Mouse (Mus musculus): Measurements from ENCODE around the gene Chst14.

The Chst14 gene

DNA sequence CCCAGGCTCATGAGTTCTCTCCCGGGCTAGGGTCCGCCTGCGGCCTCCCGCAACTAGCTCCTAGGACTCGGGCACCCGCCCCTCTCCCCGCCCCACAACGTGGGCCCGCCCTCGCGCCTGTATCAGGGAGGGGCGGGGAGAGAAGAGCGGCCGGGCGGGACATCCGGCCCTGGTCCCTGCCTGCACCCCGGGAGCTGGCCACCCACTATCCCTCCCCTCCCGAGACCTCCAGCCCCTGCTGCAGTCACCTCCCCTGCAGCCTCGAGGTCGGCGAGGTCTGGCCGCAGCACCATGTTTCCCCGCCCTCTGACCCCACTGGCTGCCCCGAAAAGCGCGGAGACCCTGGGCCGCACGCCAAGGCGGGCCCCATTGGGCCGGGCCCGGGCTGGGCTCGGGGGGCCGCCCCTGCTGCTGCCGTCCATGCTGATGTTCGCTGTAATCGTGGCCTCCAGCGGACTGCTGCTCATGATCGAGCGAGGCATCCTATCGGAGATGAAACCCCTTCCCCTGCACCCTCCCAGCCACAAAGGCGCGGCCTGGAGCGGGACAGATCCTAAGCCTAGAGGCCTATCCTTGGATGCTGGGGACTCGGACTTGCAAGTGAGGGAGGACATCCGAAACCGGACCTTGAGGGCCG, at the start of gene Chst14:
Gene Chst14 (plus strand): TSS at position 136 of the 637 bp plus-strand sequence.
- DNase-seq = peak; percentile 58

DNA sequence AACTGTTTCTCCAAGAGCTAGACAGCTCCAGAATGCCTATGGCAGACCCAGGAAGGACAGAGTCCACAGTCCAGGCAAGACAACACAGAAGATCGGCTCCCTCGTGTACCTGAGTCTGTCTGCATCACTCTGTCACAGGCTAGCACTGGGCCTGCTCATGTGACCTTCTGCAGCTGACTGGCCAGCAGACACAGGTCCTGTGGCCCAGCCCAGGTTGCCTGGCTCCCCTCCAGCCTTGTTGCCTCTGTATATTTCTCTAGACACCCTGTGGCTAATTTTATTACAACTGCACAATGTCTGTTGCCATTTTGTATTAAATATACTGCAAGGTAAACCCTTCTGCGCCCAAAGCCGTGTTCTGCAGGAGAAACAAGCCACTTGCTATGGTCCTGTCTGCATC, 45.3 kb upstream of the Chst14 start:
- no peak for DNase-seq

DNA sequence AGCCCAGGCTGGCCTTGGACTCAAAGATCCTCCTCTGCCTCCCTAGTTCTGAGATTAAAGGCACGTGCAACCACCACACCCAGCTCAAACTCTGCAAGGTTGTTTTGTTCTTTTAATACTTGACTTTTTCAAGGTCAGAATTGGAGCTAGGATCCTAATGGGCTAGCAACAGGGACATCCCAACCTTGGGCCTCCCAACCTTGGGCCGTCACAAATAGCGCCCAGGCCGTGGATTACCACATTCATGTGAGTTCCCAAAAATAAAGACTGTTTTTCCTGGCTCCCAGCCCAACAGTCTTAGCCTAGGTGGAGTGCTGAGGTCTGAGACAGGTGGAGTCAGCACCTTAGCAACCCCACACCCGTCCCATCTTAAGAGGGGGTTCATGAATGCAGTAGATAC, 44.3 kb upstream of the Chst14 start:
- DNase-seq = no peak

DNA sequence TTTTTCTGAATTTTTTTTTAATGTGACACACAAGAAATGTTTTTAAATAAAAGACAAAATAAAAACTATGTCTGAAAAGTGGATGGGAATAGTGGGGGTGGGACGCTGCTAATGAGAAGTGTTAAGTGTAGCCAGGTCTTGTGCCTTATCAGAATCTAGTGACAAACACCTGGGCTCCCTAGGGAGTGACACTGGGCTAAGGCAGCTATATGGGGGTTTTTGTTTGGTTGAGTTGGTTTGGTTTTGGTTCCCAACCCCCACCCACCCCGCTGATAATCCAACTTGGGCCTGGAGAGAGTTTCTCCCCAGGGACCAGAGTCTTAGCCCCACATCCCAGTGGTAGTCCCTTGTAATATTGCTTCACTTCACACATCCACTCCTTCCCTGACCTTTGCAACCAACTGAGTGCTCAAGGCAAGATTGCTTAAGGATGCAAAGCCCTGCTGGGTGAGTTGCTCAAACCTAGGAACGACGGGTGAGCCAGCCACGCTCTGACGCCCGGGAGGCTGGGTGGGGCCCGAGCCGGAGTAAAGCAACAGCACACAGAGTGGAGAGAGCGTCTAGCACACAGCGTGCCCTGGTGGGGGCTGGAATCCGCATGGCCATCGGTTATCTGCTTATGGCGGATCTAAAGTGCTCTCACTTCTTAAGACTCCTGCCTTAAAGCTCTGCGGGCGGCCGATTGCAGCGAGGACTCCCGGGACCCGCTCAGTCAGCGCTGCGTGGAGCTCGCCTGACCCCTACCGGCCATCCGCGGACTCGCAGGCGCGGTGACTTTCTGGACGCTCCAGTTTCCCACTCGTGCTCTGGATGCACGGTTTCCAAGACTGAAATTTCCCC, 43.2 kb upstream of the Chst14 start:
- peak; percentile 81 for DNase-seq

DNA sequence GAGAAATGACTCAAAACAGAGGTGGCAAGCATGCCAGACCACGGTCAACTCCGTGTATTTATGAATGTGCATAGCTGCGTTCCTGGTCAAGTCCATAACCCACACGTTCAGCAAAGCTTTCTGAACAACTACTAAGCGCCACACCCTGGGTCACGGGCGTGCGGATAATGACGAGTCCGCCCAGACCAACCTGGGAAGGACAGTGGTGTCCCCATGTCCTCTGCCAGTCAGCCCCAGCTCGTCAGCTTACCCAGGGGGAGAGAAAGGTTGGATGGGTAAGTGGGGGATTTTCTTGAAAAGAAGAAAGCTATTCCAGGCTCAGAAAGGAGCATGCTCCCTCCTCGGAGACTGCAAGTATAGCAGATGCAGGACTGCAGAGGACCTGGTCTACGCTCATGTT, 38.9 kb upstream of the Chst14 start:
- no peak for DNase-seq

DNA sequence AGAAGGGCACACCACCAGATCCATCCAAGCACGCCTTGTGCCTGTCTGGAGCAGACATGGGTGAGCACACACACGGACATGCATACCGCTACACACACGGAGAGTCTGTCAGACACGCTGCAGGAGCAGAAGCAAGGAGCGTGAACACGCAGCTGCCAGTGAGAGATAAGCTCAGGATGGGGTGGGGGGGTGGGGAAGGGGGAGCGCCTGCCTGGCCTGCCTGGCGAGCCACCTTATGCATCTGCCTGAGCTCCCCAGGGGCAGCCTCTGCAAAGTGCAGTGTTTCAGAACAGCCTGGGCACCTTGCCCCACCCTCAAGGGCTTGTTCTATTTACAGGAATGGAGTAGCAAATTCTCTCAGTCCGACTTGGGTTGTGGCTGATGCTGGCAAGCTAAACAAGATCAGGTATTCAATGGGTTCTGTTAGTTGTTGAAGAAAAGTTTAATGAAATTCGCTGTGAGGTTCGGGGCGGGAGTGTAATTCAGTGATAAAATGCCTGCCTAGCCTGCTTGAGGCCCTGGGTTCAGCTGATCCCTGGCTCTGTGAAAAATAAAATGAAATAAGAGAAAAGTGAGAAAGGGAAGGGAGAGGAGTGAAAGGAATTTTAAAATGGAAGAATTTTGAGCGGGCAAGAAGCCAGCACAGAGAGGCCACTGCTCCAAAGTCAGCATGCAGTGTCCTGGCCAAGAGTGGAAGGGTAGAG, 38.3 kb upstream of the Chst14 start:
- no peak for DNase-seq

DNA sequence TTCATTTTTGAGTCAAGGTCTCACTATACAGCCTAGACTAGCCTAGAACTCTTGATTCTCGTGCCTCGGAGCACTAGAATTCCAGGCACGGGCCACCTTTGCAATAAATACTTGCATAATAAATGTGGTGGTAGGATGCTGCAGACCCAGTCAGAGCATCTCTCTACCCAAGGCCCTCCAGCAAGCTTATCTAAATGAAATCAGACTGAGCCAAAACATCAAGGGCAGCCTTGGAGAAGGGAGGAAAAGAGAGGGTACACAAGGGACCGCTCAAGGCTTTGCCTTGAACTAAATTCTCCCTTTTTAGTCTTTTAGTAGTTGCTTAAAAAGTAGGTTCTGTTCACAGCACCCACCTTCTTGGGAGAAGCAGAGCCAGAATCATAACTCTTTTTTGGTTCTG, 35.1 kb upstream of the Chst14 start:
- DNase-seq = no peak

DNA sequence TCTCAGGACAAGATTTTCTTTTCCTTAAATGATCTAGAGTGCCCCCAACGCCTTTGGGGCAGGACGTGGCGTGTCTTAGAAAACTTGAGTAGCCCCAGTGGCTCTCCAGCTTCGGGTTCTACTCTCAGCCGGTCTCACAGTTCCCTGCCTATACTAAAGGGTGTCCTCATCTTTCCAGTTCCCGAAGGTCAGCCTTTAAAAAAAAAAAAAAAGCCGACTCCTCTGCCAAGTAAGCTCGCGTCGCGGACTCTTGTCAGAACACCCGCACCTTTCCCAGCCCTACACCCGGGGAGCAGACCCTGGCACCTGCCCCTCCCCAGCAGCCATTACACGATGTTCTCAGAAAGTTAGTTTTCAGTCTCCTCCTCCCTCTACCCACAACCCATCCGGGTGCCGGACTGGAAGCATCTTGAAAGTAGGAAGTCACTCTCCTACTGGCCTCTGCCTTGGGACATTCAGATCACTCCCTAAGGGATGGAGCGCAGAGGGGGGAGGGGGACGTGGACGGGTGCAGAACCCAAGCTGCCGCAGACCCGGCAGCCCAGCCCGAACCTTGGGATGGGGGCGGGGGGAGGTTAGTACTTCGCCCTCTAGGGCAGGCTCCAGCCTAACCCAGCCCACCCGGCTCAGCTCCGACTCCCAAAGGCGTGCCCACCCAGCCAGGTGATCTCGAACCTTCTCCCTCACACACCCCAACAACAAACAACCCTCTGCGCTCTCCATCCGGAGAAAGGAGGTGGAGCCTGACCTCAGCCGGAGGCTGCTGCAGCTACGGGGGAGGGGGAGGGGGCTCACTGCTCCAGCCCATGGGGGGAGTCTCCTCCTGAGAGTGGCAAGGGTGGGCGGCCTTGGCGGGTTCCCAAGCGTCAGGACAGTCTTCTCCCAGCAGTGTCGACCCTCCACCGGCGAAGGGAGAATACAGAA, 30.0 kb upstream of the Chst14 start:
- peak; percentile 57 for DNase-seq

DNA sequence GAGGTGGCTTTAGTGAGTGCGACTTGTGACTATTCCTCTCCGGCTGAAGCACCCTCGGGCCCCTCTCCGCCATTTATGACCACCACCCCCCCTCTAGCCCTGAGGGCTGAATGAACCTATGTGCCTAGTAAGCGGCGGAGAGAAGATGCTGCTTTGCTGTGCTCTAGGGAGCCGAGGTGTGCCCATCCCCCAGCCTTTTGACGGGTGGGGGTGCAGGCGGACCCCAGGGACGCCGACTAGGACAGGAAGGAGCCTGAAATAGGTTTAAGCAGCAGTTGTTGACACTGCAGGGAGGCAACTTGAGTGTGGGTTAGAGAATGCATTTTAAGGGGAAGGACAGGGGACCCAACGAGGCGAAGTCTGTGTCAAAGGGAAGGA, 29.4 kb upstream of the Chst14 start:
- DNase-seq = no peak

DNA sequence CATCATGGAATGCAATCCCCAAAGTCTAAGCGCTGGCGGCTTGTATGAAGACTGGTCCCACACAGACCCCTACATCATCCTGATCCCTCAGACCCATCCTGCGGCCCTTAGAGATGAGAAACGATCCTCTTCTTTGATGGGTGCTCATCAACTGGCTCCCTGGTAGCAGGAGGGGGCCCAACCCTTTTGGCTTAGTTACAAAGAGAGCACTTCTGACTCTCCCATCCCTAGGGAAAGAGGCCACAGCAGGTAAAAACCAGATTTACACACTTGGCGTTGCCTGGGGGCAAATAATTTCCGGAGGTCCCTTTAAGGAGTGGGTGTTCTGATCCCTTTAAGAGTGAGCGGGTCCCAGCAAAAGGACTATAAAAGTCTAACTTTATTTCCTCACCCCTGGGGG, 28.9 kb upstream of the Chst14 start:
- peak; percentile 24 for DNase-seq

DNA sequence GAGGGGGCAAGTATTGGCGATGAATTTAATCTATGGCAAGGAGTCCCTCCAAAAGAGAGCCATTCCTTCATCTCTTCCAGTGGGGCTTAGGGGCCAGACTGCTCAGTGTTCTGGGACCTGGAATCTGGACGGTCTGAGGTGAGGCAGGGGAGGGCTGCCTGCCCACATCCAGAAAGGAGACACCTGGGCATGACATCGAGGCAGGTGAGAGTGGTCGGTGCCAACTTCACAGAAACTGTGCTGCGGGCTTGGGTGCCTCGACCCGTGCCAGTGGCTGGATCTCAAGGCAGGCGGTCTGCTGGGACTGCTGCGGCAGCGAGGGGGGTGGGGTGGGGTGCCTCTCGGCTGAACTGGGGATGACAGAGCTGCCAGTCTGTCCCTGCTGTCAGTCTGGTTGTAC, 28.5 kb upstream of the Chst14 start:
- DNase-seq = peak; percentile 26

DNA sequence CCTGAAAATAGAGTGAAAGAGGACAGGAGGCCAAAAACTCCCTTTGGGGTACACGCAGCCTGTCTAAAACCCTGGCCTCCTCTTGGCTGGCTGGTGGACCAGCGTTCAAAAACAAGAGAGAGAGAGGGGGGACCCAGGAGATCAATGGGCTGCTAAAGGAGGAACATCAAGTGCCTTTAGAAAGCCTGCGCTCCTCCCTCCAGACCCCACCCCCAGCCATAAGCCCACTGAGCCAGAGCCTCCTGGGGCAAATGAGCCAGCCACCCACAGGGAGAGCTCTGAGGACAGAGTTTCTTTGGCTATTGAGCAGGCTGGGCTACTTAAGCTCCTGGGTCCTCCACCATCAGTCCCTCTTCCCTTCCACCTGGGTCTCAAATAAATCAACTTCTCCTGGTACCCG, 27.5 kb upstream of the Chst14 start:
- no peak for DNase-seq

DNA sequence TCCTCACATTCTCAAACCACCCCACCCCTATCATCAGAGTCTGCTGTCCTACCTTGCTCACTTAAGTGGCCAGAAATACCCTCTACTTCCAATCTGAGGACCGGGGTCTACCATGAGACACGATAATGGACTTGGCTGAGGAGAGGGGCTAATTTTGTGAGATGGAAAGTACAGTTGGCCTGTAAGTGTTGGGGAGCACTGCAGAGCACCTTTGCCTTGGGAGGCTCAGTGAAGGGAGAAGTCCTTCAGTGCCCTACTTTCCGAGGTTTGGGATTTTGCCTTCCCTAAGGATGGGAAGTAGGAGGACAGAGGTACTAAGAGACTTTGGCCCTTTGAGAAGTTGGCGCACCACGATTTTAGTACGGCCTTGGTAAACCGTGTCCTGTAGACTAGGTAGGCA, 27.0 kb upstream of the Chst14 start:
- no peak for DNase-seq

DNA sequence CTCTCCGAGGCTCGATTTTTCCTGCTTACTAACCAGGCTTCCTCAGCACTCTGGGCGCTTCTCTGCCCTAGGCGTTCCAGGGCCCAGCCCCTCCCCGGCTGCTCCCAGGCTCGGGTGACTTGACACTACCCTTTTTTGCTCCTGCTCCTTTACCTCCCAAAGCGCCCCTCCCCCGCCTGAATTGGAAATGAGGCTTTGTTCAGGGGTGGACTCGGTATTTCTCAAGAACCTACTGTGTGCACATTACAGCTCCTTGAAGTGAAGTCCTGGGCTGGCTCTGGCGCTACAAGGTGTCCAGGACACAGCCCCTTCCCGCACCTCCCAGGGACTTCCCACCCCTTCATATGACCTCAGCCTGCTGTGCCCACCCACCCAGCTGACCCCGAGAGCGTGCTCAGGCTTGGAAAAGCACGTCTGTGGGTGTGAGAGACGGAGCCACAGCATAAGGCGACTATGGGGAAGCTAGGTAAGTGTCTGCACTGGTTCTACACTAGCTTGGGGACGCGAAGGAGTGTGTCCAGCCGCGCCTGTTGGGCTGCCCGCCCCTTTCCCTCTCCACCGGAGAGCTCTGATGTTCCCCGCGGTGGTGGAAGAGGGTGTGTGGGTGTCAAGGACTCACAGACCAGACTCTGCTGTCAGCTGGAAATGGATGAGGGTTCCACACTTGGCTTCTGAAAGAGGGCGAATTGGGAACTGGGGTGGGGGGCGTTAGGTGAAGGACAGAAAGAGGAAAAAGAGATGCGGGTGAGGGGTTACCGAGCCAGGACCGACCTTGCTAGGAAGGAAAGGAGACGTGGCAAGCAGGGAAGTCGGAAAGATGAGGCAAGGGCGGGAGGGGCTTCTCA, 26.1 kb upstream of the Chst14 start, which contains the start of gene Bahd1:
Gene Bahd1 (plus strand): TSS at position 397 of the 845 bp plus-strand sequence.
- DNase-seq = peak; percentile 45

DNA sequence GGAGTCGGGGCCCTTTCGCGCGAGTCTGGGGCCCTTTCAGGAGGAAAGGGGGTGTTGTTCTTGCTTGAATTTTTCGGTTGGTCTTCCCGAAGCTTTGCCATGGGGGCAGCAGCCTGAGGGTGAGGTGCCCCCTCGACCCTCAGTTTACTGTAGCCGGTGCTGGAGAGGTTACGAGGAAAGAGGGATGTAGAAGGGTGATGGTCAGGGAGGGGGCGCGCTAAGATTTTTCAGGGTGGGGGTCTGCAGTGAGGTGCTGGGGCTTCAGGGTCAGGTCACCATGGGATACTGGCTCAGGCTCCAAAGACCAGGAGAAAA, 25.5 kb upstream of the Chst14 start:
- DNase-seq = no peak

DNA sequence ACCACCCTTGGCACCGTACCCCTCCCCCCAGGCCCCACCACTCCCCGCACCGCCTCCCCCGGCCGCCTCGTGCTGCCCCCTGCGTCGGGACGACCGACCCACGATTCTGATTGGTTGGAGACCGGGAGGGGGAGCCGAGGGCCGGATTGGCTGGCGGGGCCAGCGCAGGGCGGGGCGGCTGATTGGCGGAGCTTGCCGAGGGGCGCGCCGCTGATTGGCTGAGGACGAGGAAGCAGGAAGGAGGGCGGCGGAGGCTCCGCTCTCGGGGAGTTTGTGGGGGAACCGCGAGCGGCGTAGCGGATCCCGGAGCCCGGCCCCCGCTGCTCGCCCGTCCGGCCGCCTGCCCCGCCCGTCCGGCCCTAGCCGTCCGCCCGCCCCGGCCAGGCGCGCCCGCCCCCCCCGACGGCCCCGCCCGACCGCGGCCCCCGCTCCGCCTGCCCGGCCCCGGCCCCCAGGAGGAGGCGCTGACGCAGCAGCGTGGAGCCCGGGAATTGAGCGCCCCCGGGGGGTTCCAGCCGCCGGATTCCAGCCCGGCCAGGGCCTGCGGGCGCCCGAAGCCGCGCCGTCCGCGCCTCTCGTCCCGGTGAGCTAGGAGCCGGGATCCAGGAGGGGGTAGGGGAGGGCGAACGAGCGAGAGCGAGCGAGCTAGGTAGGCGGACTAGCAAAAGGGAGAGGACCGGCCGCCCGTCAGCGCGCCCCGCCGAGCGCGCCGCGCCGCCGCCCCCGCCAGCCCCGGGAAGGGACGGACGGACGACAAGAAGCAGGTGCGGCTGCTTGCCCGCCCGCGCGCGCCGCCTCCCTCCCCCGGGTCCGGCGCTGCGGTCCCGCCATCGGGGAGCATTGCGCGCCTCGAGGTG, 24.9 kb upstream of the Chst14 start:
- peak; percentile 98 for DNase-seq

DNA sequence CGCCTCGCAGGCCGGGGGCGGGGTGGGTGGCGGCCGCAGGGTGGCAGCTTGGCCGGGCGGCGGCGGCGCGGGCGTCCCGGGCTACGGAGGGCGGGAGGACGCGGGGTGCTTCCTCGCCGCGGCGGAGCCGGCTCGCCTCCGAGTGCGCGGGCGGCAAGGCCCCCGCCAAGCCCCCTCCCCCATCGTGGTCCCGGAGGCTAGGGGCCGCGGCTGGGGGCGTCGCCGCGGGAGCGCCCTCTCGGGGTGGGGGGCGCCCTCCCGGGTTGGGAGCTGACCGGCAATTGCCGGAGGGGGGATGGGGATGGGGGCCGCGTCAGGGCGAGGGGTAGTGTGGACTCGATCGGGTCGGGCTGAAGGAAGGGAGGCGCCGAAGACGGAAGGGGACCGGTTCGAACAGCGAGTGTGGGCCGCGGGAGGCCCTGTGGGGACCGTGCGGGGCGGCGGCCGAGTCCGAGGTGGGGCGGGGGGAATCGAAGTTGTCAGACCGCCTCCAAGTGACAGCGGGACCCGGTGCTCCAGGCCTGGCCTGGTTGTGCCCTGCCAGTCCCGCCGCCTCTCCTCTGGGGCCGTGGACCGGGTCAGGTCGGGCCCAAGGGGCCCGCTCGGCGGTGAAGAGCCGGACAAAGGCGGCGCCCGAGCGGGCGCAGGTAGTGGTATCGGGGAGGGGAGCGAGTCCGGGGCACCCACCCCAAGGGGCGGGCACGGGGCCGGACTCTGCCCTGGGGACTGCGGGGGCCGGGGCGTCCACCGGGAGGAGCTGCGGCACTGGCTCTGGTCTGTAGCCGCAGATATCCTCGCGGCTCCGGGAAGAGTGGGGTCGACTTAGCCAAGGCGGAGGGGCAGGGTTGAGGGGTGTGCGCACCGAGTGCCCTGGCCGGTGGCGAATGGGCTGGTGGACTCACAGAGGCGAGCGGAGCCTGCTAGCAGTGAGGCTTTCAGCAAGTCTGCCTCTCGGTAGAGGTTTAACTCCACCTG, 24.0 kb upstream of the Chst14 start:
- peak; percentile 50 for DNase-seq

DNA sequence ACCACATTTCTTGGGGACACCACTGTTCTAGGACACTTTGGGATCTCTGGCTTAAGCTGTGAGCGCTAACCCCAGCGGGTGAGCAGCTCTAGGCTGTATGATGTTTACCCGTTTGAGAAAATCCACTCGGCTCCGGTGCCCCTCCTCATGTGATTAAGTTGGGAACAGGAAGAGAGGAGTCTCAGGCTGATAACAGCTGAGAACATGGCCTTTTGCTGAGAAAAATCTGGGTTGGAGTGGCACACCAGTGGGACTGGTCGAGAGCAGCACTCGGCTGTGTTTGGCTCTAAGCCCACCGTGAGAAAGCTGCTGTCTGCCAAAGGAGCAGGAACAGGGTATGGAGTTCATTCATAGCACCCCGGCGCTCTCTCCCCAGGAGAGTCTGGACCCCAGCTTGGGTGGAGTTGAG, 23.0 kb upstream of the Chst14 start:
- peak; percentile 39 for DNase-seq

DNA sequence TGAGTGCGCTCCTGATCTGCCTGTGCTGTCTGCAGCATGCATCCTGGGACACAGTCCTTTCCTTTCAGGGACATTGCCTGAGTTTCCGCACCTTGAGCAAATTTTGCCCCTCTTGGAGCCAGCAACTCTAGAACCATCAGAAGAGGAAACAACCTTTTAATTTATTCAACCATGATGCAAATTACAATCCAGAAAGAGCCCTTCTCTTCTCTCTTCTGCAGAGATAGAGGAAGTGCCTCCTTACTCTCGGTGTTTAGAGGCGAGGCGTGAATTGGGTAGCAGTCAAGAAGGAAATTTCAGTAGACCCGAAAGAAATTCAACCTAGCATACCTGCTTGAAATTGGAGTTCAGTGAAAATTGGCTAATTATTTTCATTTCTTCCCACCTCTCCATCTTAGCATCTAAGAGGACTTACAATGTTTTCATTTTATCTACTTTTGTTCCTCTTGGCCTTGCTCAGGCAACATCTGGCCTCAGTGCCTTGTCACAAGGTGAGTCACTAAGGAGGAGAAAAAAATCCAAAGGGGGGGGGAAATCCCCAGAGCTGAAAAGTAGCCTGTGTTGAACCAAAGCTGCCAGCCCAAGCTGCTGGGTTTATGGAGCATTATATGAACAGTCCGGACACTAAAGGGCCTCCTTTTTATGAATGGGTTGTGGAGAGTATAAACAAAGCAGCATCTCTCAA, 20.7 kb upstream of the Chst14 start:
- no peak for DNase-seq
